Mouse (Mus musculus): Measurements from ENCODE around the gene LTO1. TPM values are rescaled to one million over a fixed set of nuclear protein-coding genes. Genes with fewer than 3 reads are reported as not detected.
A peak's percentile ranks its signal among the peaks of the same experiment; 100 is the strongest.

The LTO1 gene
- polyA plus RNA-seq, 1 experiment from 2014 or later = 22.6 TPM

- Histone ChIP-seq H3K27me3 (ENCODE audit: control insufficient read depth, insufficient read depth, low read length) (no peaks in the 10 kb centered on the region), H3K9ac (ENCODE audit: low read length) (peak overlapping the region; percentile 12; the same call in 1 of the 2 replicates), H3K4me1 (ENCODE audit: control insufficient read depth, insufficient read depth, low read length) (peaks cover 9% of the 10 kb centered on the region; the same call in 1 of the 2 replicates), H3K9me3 (ENCODE audit: control insufficient read depth, low read length) (no peaks in the 10 kb centered on the region), H3K36me3 (ENCODE audit: control insufficient read depth, insufficient read depth, low read length) (peaks cover 18% of the 10 kb centered on the region), H3K4me3 (ENCODE audit: low read depth, low read length) (no peak overlapping the region), H3K4me2 (ENCODE audit: low read depth, severe bottlenecking) (no peak overlapping the region), H3K27ac (replicated peaks; ENCODE audit: low read depth, low read length) (peak overlapping the region; percentile 14; the same call in 1 of the 2 replicates)
- WGBS = 81% methylated on average over 18 of the region's 18 CpGs
- ATAC-seq (ENCODE audit: insufficient number of reproducible peaks, low FRiP score, low TSS enrichment, low read depth) (no peak), DNase-seq (ENCODE audit: low spot score) (no peak)
Measured at GRCm38 (mm10) chr7:144932389-144932937, 17.6 kb downstream of the LTO1 start.

- no peak for ATAC-seq (ENCODE audit: insufficient number of reproducible peaks, low FRiP score, low TSS enrichment, low read depth)
- H3K9me3 ChIP-seq (ENCODE audit: control insufficient read depth, low read length) = no peaks in the 10 kb centered on the region
- 90% methylated on average over 3 of the region's 3 CpGs for WGBS
- DNase-seq (ENCODE audit: low spot score) = no peak
- no peaks in the 10 kb centered on the region for H3K27me3 ChIP-seq (ENCODE audit: control insufficient read depth, insufficient read depth, low read length)
- peaks cover 18% of the 10 kb centered on the region for H3K36me3 ChIP-seq (ENCODE audit: control insufficient read depth, insufficient read depth, low read length)
- peaks cover 9% of the 10 kb centered on the region; the same call in 1 of the 2 replicates for H3K4me1 ChIP-seq (ENCODE audit: control insufficient read depth, insufficient read depth, low read length)
- no peak overlapping the region for H3K4me3 ChIP-seq (ENCODE audit: low read depth, low read length)
- H3K27ac ChIP-seq (replicated peaks; ENCODE audit: low read depth, low read length) = no peak overlapping the region
- no peak overlapping the region for H3K4me2 ChIP-seq (ENCODE audit: low read depth, severe bottlenecking)
- no peak overlapping the region for H3K9ac ChIP-seq (ENCODE audit: low read length)
Measured at GRCm38 (mm10) chr7:144933336-144933735, 18.4 kb downstream of the LTO1 start.

- Histone ChIP-seq H3K9ac (ENCODE audit: low read length) (no peak overlapping the region), H3K36me3 (ENCODE audit: control insufficient read depth, insufficient read depth, low read length) (peaks cover 18% of the 10 kb centered on the region), H3K4me3 (ENCODE audit: low read depth, low read length) (no peak overlapping the region), H3K27ac (replicated peaks; ENCODE audit: low read depth, low read length) (no peak overlapping the region), H3K4me1 (ENCODE audit: control insufficient read depth, insufficient read depth, low read length) (peaks cover 9% of the 10 kb centered on the region; the same call in 1 of the 2 replicates), H3K9me3 (ENCODE audit: control insufficient read depth, low read length) (no peaks in the 10 kb centered on the region), H3K27me3 (ENCODE audit: control insufficient read depth, insufficient read depth, low read length) (no peaks in the 10 kb centered on the region), H3K4me2 (ENCODE audit: low read depth, severe bottlenecking) (no peak overlapping the region)
- ATAC-seq (ENCODE audit: insufficient number of reproducible peaks, low FRiP score, low TSS enrichment, low read depth) (no peak), DNase-seq (ENCODE audit: low spot score) (no peak)
- WGBS = 91% methylated on average over 8 of the region's 8 CpGs
Measured at GRCm38 (mm10) chr7:144933796-144934195, 18.9 kb downstream of the LTO1 start.

- WGBS = 75% methylated on average over 5 of the region's 5 CpGs
- Histone ChIP-seq H3K27me3 (ENCODE audit: control insufficient read depth, insufficient read depth, low read length) (no peaks in the 10 kb centered on the region), H3K4me3 (ENCODE audit: low read depth, low read length) (no peak overlapping the region), H3K9me3 (ENCODE audit: control insufficient read depth, low read length) (no peaks in the 10 kb centered on the region), H3K27ac (replicated peaks; ENCODE audit: low read depth, low read length) (no peak overlapping the region), H3K4me1 (ENCODE audit: control insufficient read depth, insufficient read depth, low read length) (peaks cover 9% of the 10 kb centered on the region; the same call in 1 of the 2 replicates), H3K4me2 (ENCODE audit: low read depth, severe bottlenecking) (no peak overlapping the region), H3K36me3 (ENCODE audit: control insufficient read depth, insufficient read depth, low read length) (peaks cover 18% of the 10 kb centered on the region), H3K9ac (ENCODE audit: low read length) (no peak overlapping the region)
- ATAC-seq (ENCODE audit: insufficient number of reproducible peaks, low FRiP score, low TSS enrichment, low read depth) (no peak), DNase-seq (ENCODE audit: low spot score) (no peak)
Measured at GRCm38 (mm10) chr7:144934901-144935300, 20.0 kb downstream of the LTO1 start.

GRCm38 (mm10) chr7:144935563-144935962 is 20.7 kb downstream of the LTO1 start:
- peak; percentile 40 for DNase-seq (ENCODE audit: low spot score)
- no peak for ATAC-seq (ENCODE audit: insufficient number of reproducible peaks, low FRiP score, low TSS enrichment, low read depth)
- Histone ChIP-seq H3K4me1 (ENCODE audit: control insufficient read depth, insufficient read depth, low read length) (peaks cover 9% of the 10 kb centered on the region; the same call in 1 of the 2 replicates), H3K36me3 (ENCODE audit: control insufficient read depth, insufficient read depth, low read length) (peaks cover 18% of the 10 kb centered on the region), H3K9me3 (ENCODE audit: control insufficient read depth, low read length) (no peaks in the 10 kb centered on the region), H3K4me3 (ENCODE audit: low read depth, low read length) (no peak overlapping the region), H3K4me2 (ENCODE audit: low read depth, severe bottlenecking) (no peak overlapping the region), H3K27me3 (ENCODE audit: control insufficient read depth, insufficient read depth, low read length) (no peaks in the 10 kb centered on the region), H3K9ac (ENCODE audit: low read length) (no peak overlapping the region), H3K27ac (replicated peaks; ENCODE audit: low read depth, low read length) (no peak overlapping the region)
- WGBS = 72% methylated on average over 5 of the region's 5 CpGs

- Histone ChIP-seq H3K27me3 (ENCODE audit: control insufficient read depth, insufficient read depth, low read length) (no peaks in the 10 kb centered on the region), H3K4me3 (ENCODE audit: low read depth, low read length) (no peak overlapping the region), H3K4me2 (ENCODE audit: low read depth, severe bottlenecking) (no peak overlapping the region), H3K9me3 (ENCODE audit: control insufficient read depth, low read length) (no peaks in the 10 kb centered on the region), H3K36me3 (ENCODE audit: control insufficient read depth, insufficient read depth, low read length) (peaks cover 18% of the 10 kb centered on the region), H3K4me1 (ENCODE audit: control insufficient read depth, insufficient read depth, low read length) (peaks cover 11% of the 10 kb centered on the region; the same call in 1 of the 2 replicates), H3K9ac (ENCODE audit: low read length) (peak overlapping the region; percentile 22; the same call in 1 of the 2 replicates), H3K27ac (replicated peaks; ENCODE audit: low read depth, low read length) (no peak overlapping the region)
- ATAC-seq (ENCODE audit: insufficient number of reproducible peaks, low FRiP score, low TSS enrichment, low read depth) (no peak), DNase-seq (ENCODE audit: low spot score) (no peak)
- 85% methylated on average over 4 of the region's 4 CpGs for WGBS
Measured at GRCm38 (mm10) chr7:144936311-144936880, 21.5 kb downstream of the LTO1 start.

GRCm38 (mm10) chr7:144937490-144937889 is 22.6 kb downstream of the LTO1 start:
- peak overlapping the region; percentile 70 for H3K4me3 ChIP-seq (ENCODE audit: low read depth, low read length)
- peaks cover 11% of the 10 kb centered on the region; the same call in 1 of the 2 replicates for H3K4me1 ChIP-seq (ENCODE audit: control insufficient read depth, insufficient read depth, low read length)
- H3K27ac ChIP-seq (replicated peaks; ENCODE audit: low read depth, low read length) = peak overlapping the region; percentile 44; the same call in 1 of the 2 replicates
- peak overlapping the region; percentile 95 for H3K9ac ChIP-seq (ENCODE audit: low read length)
- H3K27me3 ChIP-seq (ENCODE audit: control insufficient read depth, insufficient read depth, low read length) = no peaks in the 10 kb centered on the region
- DNase-seq (ENCODE audit: low spot score) (peak; percentile 96), ATAC-seq (ENCODE audit: insufficient number of reproducible peaks, low FRiP score, low TSS enrichment, low read depth) (no peak)
- no peaks in the 10 kb centered on the region for H3K9me3 ChIP-seq (ENCODE audit: control insufficient read depth, low read length)
- H3K36me3 ChIP-seq (ENCODE audit: control insufficient read depth, insufficient read depth, low read length) = peaks cover 17% of the 10 kb centered on the region
- 2% methylated on average over 20 of the region's 20 CpGs for WGBS
- H3K4me2 ChIP-seq (ENCODE audit: low read depth, severe bottlenecking) = peak overlapping the region; percentile 84

GRCm38 (mm10) chr7:144937899-144938517 is 23.1 kb downstream of the LTO1 start:
- H3K9ac ChIP-seq (ENCODE audit: low read length) = peak overlapping the region; percentile 95
- peaks cover 15% of the 10 kb centered on the region for H3K4me1 ChIP-seq (ENCODE audit: control insufficient read depth, insufficient read depth, low read length)
- peak overlapping the region; percentile 70 for H3K4me3 ChIP-seq (ENCODE audit: low read depth, low read length)
- peak; percentile 52 for DNase-seq (ENCODE audit: low spot score)
- H3K27me3 ChIP-seq (ENCODE audit: control insufficient read depth, insufficient read depth, low read length) = no peaks in the 10 kb centered on the region
- peaks cover 13% of the 10 kb centered on the region for H3K36me3 ChIP-seq (ENCODE audit: control insufficient read depth, insufficient read depth, low read length)
- no peak for ATAC-seq (ENCODE audit: insufficient number of reproducible peaks, low FRiP score, low TSS enrichment, low read depth)
- WGBS = 1% methylated on average over 39 of the region's 39 CpGs
- peak overlapping the region; percentile 84 for H3K4me2 ChIP-seq (ENCODE audit: low read depth, severe bottlenecking)
- H3K27ac ChIP-seq (replicated peaks; ENCODE audit: low read depth, low read length) = peak overlapping the region; percentile 44; the same call in 1 of the 2 replicates
- no peaks in the 10 kb centered on the region for H3K9me3 ChIP-seq (ENCODE audit: control insufficient read depth, low read length)

All from limb, embryonic 11.5 days (tissue).